Mouse (Mus musculus) heart, embryonic 14.5 days (tissue): Measurements from ENCODE around the gene Pygo1. TPM values are rescaled to one million over a fixed set of nuclear protein-coding genes. Genes with fewer than 3 reads are reported as not detected.

ENCODE experiments used
- ATAC-seq: fragments of 200-750 bp; cut with Nextera tagmentation; 2 replicates; pipeline ENCODE4 v1.8.0; 2017; ENCODE audit warnings: low read depth, moderate TSS enrichment; ENCODE audit not compliant: insufficient number of reproducible peaks, insufficient read depth, low FRiP score
- H3K27ac ChIP-seq, 2 experiments: fragments of 200-500 bp in 1 of 2; fragments of 300-500 bp in 1 of 2; sonication (generic) in 1 of 2; replicated peaks in 1 of 2; 2 replicates each; pipeline ENCODE4 v1.5.1; 2012 to 2014; ENCODE audit warnings: low read depth in 2 of 2, low read length in 2 of 2, control low read depth in 1 of 2, mild to moderate bottlenecking in 1 of 2, mixed read lengths in 1 of 2; ENCODE audit not compliant: control insufficient read depth in 1 of 2, insufficient read depth in 1 of 2
- H3K27me3 ChIP-seq: fragments of 300-500 bp; sonication (generic); 2 replicates; pipeline ENCODE4 v1.6.1; 2014; ENCODE audit warnings: mild to moderate bottlenecking, low read length, control low read depth; ENCODE audit not compliant: control insufficient read depth, insufficient read depth
- H3K36me3 ChIP-seq: fragments of 300-500 bp; sonication (generic); 2 replicates; pipeline ENCODE4 v1.6.1; 2014; ENCODE audit warnings: mild to moderate bottlenecking, control low read depth, low read length, mixed read lengths; ENCODE audit not compliant: control insufficient read depth, insufficient read depth
- H3K4me1 ChIP-seq, 2 experiments: fragments of 200-500 bp in 1 of 2; fragments of 300-500 bp in 1 of 2; sonication (generic) in 1 of 2; 2 replicates each; pipeline ENCODE4 v1.6.1; 2012 to 2014; ENCODE audit warnings: low read length in 2 of 2, control low read depth in 1 of 2, mixed read lengths in 1 of 2; ENCODE audit not compliant: control insufficient read depth in 2 of 2, insufficient read depth in 2 of 2
- H3K4me2 ChIP-seq: fragments of 300-500 bp; sonication (generic); 2 replicates; pipeline ENCODE4 v1.6.1; 2014; ENCODE audit warnings: mild to moderate bottlenecking, low read length
- H3K4me3 ChIP-seq, 2 experiments: fragments of 200-500 bp in 1 of 2; fragments of 300-500 bp in 1 of 2; sonication (generic) in 1 of 2; 2 replicates each; pipeline ENCODE4 v1.5.1; 2012 to 2014; ENCODE audit warnings: low read length in 2 of 2, mild to moderate bottlenecking in 2 of 2, control low read depth in 1 of 2, low read depth in 1 of 2, moderate library complexity in 1 of 2; ENCODE audit not compliant: control insufficient read depth in 1 of 2, insufficient read depth in 1 of 2
- H3K9ac ChIP-seq: fragments of 300-500 bp; sonication (generic); 2 replicates; pipeline ENCODE4 v1.6.1; 2014; ENCODE audit warnings: mild to moderate bottlenecking, low read length
- H3K9me3 ChIP-seq: fragments of 300-500 bp; sonication (generic); 2 replicates; pipeline ENCODE4 v1.6.1; 2016; ENCODE audit warnings: low read length, control low read depth; ENCODE audit not compliant: control insufficient read depth
- WGBS: fragments of 180-500 bp; shearing (Covaris S2); extraction: QIAGEN DNeasy Blood & Tissue Kit; methylation state at CpG from one replicate; pipeline ENCODE4 v1.1.7; 2014; 5-methylcytosine and 5-hydroxymethylcytosine counted together
- polyA plus RNA-seq: library from polyadenylated mRNA; unstranded; fragments of >200 nt; fragmentation: Nextera tagmentation; extraction: Ambion mirVana; gene quantifications from 2 replicates; pipeline ENCODE4 v1.2.1, GENCODE M21; 2014

The Pygo1 gene
- polyA plus RNA-seq, 1 experiment from 2014 or later: 3.2 TPM

DNA sequence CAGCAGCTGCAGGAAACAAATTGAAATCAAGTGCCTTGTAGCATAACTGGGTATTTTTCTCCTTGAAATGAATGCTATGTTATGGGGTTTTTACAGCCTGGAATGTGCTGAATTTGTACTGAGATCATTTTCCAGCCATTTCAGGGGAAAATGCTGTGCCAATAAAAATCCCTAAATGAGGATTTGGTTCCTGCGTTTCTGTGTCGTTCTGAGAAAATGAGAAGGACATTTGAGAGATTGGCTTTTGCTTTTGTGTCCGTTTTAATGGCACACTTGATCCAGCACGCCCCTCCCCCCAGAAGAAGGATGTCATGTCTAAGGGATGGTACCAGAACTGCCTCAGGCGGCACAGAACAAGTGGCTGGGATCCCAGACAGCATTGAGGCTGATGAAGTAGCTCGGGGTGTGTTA is 18.7 kb upstream of the Pygo1 start:
- Histone ChIP-seq H3K27me3 (no peaks in the 10 kb centered on the region), H3K36me3 (peaks cover 11% of the 10 kb centered on the region; the same call in 1 of the 2 replicates), H3K4me3 (no peak overlapping the region), H3K9me3 (no peaks in the 10 kb centered on the region), H3K4me1 (peaks cover 8 to 12% of the 10 kb centered on the region in 2 experiments), H3K27ac (no peak overlapping the region), H3K4me2 (no peak overlapping the region), H3K9ac (no peak overlapping the region)
- ATAC-seq: no peak
- 83% methylated on average over 6 of the region's 6 CpGs for WGBS

DNA sequence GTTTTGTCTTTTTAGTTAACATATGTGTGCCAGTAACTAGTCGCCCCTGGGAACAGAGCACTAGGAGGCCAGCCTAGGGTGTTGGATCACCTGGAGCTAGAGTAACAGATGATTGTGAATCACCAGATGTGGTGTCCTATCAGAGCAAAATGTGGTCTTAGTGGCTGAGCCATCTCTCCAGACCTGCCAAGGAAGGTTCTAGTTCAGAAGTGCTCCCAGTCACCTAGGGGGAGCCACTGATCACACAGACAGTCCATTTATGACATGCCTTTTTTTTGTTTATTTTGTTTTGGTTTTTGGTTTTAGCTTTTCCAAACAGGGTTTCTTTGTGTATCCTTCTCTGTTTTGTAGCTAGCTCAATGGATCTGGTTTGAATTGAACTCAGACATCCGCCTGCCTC is 14.1 kb upstream of the Pygo1 start:
- H3K27me3 ChIP-seq: no peaks in the 10 kb centered on the region
- no peak overlapping the region for H3K4me3 ChIP-seq
- H3K36me3 ChIP-seq: peaks cover 16% of the 10 kb centered on the region
- no peaks in the 10 kb centered on the region for H3K9me3 ChIP-seq
- ATAC-seq: no peak
- no peaks in the 10 kb centered on the region for H3K4me1 ChIP-seq
- no peak overlapping the region for H3K27ac ChIP-seq
- H3K4me2 ChIP-seq: no peak overlapping the region
- 90% methylated on average over 2 of the region's 2 CpGs for WGBS
- no peak overlapping the region for H3K9ac ChIP-seq

DNA sequence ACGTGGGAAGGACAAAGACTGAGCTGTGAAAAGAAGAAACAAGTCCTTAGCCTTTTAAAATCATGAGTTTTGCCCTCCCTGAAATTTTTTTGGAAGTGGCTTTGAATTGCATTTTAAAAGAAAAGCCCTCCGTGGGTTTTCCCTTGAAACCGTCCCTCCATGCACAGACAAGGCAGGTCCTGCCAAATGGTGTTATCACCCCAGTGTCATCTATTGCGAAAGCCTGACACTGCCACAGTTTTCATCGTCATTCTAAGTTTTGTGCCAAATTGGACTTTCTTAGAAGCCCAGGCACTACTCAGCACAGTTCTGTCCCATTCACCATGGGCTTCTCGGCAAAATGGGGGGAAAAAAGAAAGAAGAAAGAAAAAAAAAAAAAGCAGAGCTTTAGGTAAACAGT is 11.9 kb upstream of the Pygo1 start:
- no peak overlapping the region for H3K4me3 ChIP-seq
- H3K36me3 ChIP-seq: peaks cover 10% of the 10 kb centered on the region
- WGBS: 69% methylated on average over 6 of the region's 6 CpGs
- no peak for ATAC-seq
- no peaks in the 10 kb centered on the region for H3K4me1 ChIP-seq
- no peak overlapping the region for H3K4me2 ChIP-seq
- H3K9ac ChIP-seq: no peak overlapping the region
- H3K9me3 ChIP-seq: no peaks in the 10 kb centered on the region
- H3K27ac ChIP-seq: no peak overlapping the region
- no peaks in the 10 kb centered on the region for H3K27me3 ChIP-seq

DNA sequence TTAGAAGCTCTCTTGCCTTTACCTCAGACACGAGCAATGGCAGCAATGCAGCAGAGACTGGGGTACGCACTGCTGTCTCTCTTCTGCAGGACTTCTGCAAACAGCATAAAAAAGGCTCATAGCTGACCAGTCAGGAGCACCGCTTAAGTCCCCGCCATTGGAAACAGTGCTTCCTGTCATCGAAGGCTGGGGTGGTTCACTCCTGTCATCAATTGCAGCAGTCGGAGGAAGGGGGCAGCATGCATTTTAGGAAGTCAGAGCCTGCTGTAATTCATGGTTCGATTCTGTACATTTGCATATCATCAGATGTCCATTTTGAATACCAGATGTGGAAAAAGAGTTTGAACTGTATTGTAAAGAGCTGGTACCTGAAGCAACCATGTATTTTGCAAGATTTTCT is 9.7 kb upstream of the Pygo1 start:
- Histone ChIP-seq H3K27me3 (no peaks in the 10 kb centered on the region), H3K27ac (no peak overlapping the region), H3K9me3 (no peaks in the 10 kb centered on the region), H3K4me3 (no peak overlapping the region), H3K4me1 (0 out of 4 replicates have a peak, but pooled peaks cover 0 to 5% of the 10 kb centered on the region in 2 experiments), H3K4me2 (no peak overlapping the region), H3K9ac (no peak overlapping the region), H3K36me3 (peaks cover 9% of the 10 kb centered on the region; the same call in 1 of the 2 replicates)
- WGBS: 38% methylated on average over 7 of the region's 7 CpGs
- ATAC-seq: no peak

DNA sequence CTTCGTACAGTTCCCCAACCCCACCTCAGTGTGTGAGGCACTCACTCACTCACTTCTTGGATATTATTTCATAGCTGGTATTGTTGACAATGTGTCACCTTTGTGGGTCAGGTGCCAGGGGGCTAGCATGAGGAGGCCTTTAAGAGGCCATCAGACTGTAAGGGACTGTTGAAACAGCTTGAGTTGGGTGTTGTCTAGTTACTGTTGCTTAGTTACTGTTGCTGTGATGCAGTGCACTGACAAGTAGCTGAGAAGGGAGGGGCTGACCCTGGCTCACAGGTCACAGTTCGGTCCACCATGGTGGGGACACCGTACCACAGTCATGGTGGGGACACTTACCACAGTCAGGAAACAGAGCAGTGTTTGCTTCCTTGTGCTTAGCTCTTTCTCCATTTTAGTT is 2.4 kb upstream of the Pygo1 start:
- H3K27ac ChIP-seq: no peak overlapping the region
- H3K27me3 ChIP-seq: peaks cover 11% of the 10 kb centered on the region
- peaks cover 4 to 13% of the 10 kb centered on the region in 2 experiments; a peak in 3 of 4 replicates for H3K4me1 ChIP-seq
- 90% methylated on average over 3 of the region's 3 CpGs for WGBS
- no peak overlapping the region for H3K4me2 ChIP-seq
- no peak for ATAC-seq
- H3K4me3 ChIP-seq: no peak overlapping the region
- H3K9ac ChIP-seq: no peak overlapping the region
- H3K9me3 ChIP-seq: no peaks in the 10 kb centered on the region
- no peaks in the 10 kb centered on the region for H3K36me3 ChIP-seq

DNA sequence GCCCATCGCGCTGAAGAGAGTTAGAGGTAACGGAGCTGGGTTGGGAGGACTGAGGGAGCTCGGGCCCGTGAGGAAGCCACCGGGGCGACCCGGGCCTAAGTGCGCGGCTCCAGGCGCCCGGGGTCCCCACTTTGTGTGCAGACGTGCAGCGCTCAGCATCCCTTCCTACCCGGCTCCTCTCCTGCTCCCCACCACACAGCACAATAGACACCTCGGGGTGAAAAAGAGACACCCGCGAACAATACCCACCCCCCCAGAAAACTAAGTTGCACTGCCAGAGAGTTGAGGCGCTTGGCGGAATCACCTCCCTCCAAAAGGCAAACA is 452 bp downstream of the Pygo1 start:
- H3K27me3 ChIP-seq: peaks cover 11% of the 10 kb centered on the region
- H3K9me3 ChIP-seq: no peaks in the 10 kb centered on the region
- H3K4me1 ChIP-seq: peaks cover 4 to 8% of the 10 kb centered on the region in 2 experiments; a peak in 3 of 4 replicates
- peak overlapping the region; percentile 90 for H3K9ac ChIP-seq
- peak overlapping the region; percentile 61 to 85 for H3K4me3 ChIP-seq
- no peak overlapping the region for H3K27ac ChIP-seq
- peak overlapping the region; percentile 97 for H3K4me2 ChIP-seq
- 4% methylated on average over 20 of the region's 20 CpGs for WGBS
- ATAC-seq: peak; percentile 38; the same call in 1 of the 2 replicates
- 0 out of 2 replicates have a peak, but pooled peaks cover 5% of the 10 kb centered on the region for H3K36me3 ChIP-seq

DNA sequence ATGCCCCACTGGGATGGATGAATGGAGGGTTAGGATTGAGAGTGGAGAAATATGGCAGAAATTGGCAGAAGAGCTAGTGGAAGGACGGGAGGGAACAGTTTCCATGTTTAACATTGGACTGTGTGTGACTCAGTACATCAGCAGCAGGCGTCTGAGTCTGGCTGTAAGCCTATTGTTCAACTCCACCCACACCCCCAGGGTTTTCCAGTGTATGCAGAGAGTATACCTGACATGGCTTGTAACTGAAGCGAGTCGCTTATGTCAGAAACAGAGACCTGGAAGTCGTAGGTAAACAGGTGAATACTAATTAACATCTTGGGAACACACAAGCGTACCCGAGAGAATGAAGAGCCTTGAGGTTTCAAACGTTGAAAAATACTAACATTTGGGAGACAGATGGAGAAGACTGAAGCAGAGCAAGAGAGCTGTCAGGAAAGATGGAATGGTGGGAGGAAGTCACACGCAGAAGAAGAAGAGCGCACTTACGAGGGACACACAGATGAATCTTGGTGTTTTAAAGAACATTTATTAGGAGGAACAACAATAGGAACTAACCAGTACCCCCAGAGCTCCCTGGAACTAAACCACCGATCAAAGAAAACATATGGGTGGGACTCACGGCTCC is 5.8 kb downstream of the Pygo1 start:
- H3K36me3 ChIP-seq: 0 out of 2 replicates have a peak, but pooled peaks cover 5% of the 10 kb centered on the region
- ATAC-seq: no peak
- no peak overlapping the region for H3K27ac ChIP-seq
- peaks cover 7% of the 10 kb centered on the region; the same call in 1 of the 2 replicates for H3K27me3 ChIP-seq
- H3K4me3 ChIP-seq: no peak overlapping the region
- peaks cover 3 to 5% of the 10 kb centered on the region in 2 experiments; a peak in 2 of 4 replicates for H3K4me1 ChIP-seq
- WGBS: 74% methylated on average over 13 of the region's 13 CpGs
- no peak overlapping the region for H3K9ac ChIP-seq
- H3K9me3 ChIP-seq: no peaks in the 10 kb centered on the region
- no peak overlapping the region for H3K4me2 ChIP-seq

DNA sequence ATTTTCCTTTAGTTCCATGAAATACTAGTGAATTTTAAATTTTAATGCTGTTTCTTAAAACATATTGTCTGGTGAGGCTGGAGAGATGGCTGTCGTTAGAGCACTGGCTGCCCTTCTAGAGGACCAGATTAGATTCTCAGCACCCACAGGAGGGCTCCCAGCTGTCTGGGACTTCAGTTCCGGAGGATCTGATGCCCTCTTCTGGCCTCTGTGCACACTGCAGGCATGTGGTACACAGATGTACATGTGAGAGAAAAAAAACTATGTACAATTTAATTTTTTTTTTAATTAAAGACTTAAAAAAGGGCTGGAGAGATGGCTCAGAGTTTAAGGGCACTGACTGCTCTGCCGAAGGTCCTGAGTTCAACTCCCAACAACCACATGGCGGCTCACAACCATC is 9.9 kb downstream of the Pygo1 start:
- H3K27me3 ChIP-seq: no peaks in the 10 kb centered on the region
- no peaks in the 10 kb centered on the region for H3K9me3 ChIP-seq
- ATAC-seq: no peak
- no peak overlapping the region for H3K9ac ChIP-seq
- no peaks in the 10 kb centered on the region for H3K36me3 ChIP-seq
- no peak overlapping the region for H3K4me3 ChIP-seq
- H3K4me1 ChIP-seq: no peaks in the 10 kb centered on the region
- no peak overlapping the region for H3K4me2 ChIP-seq
- WGBS: 79% methylated on average over 4 of the region's 4 CpGs
- H3K27ac ChIP-seq: no peak overlapping the region
